Mouse (Mus musculus): ENCODE measurements around the gene Tsen54. TPM values are rescaled to one million over a fixed set of nuclear protein-coding genes. Genes with fewer than 3 reads are reported as not detected.

Gene Tsen54
- total and polyA plus RNA-seq, 2 experiments from 2014 or later: 16.8 to 23.5 TPM

- Histone ChIP-seq H3K9me3 (ENCODE audit: low read length) (no peaks in the 10 kb centered on the region), H3K4me2 (ENCODE audit: low read depth) (no peak overlapping the region), H3K4me1 (ENCODE audit: insufficient read depth) (peaks cover 7% of the 10 kb centered on the region), H3K36me3 (ENCODE audit: insufficient read depth) (peaks cover 36% of the 10 kb centered on the region), H3K27ac (ENCODE audit: low read depth, low read length) (no peak overlapping the region), H3K4me3 (ENCODE audit: low read depth, low read length) (no peak overlapping the region), H3K9ac (no peak overlapping the region), H3K27me3 (ENCODE audit: insufficient read depth, low read length) (peaks cover 10% of the 10 kb centered on the region; the same call in 1 of the 2 replicates)
- ATAC-seq (no peak), DNase-seq (no peak)
- 89% methylated on average over 16 of the region's 16 CpGs for WGBS
- TF ChIP-seq CTCF (IDR thresholded peaks at IDR 0.05; ENCODE audit: low read depth): no peak
Observed at GRCm38 (mm10) chr11:115819915-115820623, 5.5 kb downstream of the Tsen54 start.

GRCm38 (mm10) chr11:115821001-115821400, 6.5 kb downstream of the Tsen54 start:
- no peak for TF ChIP-seq CTCF (IDR thresholded peaks at IDR 0.05; ENCODE audit: low read depth)
- no peak overlapping the region for H3K4me2 ChIP-seq (ENCODE audit: low read depth)
- H3K36me3 ChIP-seq (ENCODE audit: insufficient read depth): peaks cover 36% of the 10 kb centered on the region
- peaks cover 10% of the 10 kb centered on the region; the same call in 1 of the 2 replicates for H3K27me3 ChIP-seq (ENCODE audit: insufficient read depth, low read length)
- peaks cover 1% of the 10 kb centered on the region; the same call in 1 of the 2 replicates for H3K4me1 ChIP-seq (ENCODE audit: insufficient read depth)
- no peak overlapping the region for H3K9ac ChIP-seq
- 79% methylated on average over 4 of the region's 4 CpGs for WGBS
- DNase-seq: no peak
- no peak overlapping the region for H3K27ac ChIP-seq (ENCODE audit: low read depth, low read length)
- ATAC-seq: no peak
- no peak overlapping the region for H3K4me3 ChIP-seq (ENCODE audit: low read depth, low read length)
- no peaks in the 10 kb centered on the region for H3K9me3 ChIP-seq (ENCODE audit: low read length)

GRCm38 (mm10) chr11:115823774-115824740, 9.5 kb downstream of the Tsen54 start, which contains the start of gene Llgl2:
Llgl2 (plus strand) TSS chr11:115824049.
- no peaks in the 10 kb centered on the region for H3K4me1 ChIP-seq (ENCODE audit: insufficient read depth)
- H3K4me2 ChIP-seq (ENCODE audit: low read depth): peak within 1 kb of the TSS; percentile 81
- H3K27ac ChIP-seq (ENCODE audit: low read depth, low read length): no peak within 1 kb of the TSS
- H3K36me3 ChIP-seq (ENCODE audit: insufficient read depth): peaks cover 25% of the 10 kb centered on the region
- TF ChIP-seq CTCF (IDR thresholded peaks at IDR 0.05; ENCODE audit: low read depth): peak; percentile 24
- H3K27me3 ChIP-seq (ENCODE audit: insufficient read depth, low read length): peaks cover 10% of the 10 kb centered on the region
- peak within 1 kb of the TSS; percentile 51 for H3K4me3 ChIP-seq (ENCODE audit: low read depth, low read length)
- peak within 1 kb of the TSS; percentile 26 for H3K9ac ChIP-seq
- H3K9me3 ChIP-seq (ENCODE audit: low read length): no peaks in the 10 kb centered on the region
- DNase-seq (peak; percentile 63), ATAC-seq (peak; percentile 78)
- 3% methylated on average over 86 of the region's 87 CpGs for WGBS

GRCm38 (mm10) chr11:115824813-115825212, 10.3 kb downstream of the Tsen54 start:
- 14% methylated on average over 11 of the region's 11 CpGs for WGBS
- peaks cover 10% of the 10 kb centered on the region for H3K27me3 ChIP-seq (ENCODE audit: insufficient read depth, low read length)
- DNase-seq (no peak), ATAC-seq (no peak)
- no peaks in the 10 kb centered on the region for H3K4me1 ChIP-seq (ENCODE audit: insufficient read depth)
- no peak for TF ChIP-seq CTCF (IDR thresholded peaks at IDR 0.05; ENCODE audit: low read depth)
- peaks cover 24% of the 10 kb centered on the region for H3K36me3 ChIP-seq (ENCODE audit: insufficient read depth)
- H3K27ac ChIP-seq (ENCODE audit: low read depth, low read length): no peak overlapping the region
- H3K9ac ChIP-seq: no peak overlapping the region
- H3K4me2 ChIP-seq (ENCODE audit: low read depth): no peak overlapping the region; the same call in 1 of the 2 replicates
- H3K4me3 ChIP-seq (ENCODE audit: low read depth, low read length): peak overlapping the region; percentile 51; the same call in 1 of the 2 replicates
- H3K9me3 ChIP-seq (ENCODE audit: low read length): no peaks in the 10 kb centered on the region

- H3K27ac ChIP-seq (ENCODE audit: low read depth, low read length): no peak overlapping the region
- H3K36me3 ChIP-seq (ENCODE audit: insufficient read depth): peaks cover 8% of the 10 kb centered on the region
- WGBS: 50% methylated on average over 5 of the region's 5 CpGs
- H3K4me3 ChIP-seq (ENCODE audit: low read depth, low read length): no peak overlapping the region
- DNase-seq (no peak), ATAC-seq (no peak)
- H3K9ac ChIP-seq: no peak overlapping the region
- peaks cover 17% of the 10 kb centered on the region for H3K27me3 ChIP-seq (ENCODE audit: insufficient read depth, low read length)
- no peaks in the 10 kb centered on the region for H3K9me3 ChIP-seq (ENCODE audit: low read length)
- TF ChIP-seq CTCF (IDR thresholded peaks at IDR 0.05; ENCODE audit: low read depth): no peak
- H3K4me2 ChIP-seq (ENCODE audit: low read depth): no peak overlapping the region
- no peaks in the 10 kb centered on the region for H3K4me1 ChIP-seq (ENCODE audit: insufficient read depth)
Observed at GRCm38 (mm10) chr11:115826487-115826886, 12.0 kb downstream of the Tsen54 start.

GRCm38 (mm10) chr11:115827624-115828023, 13.1 kb downstream of the Tsen54 start:
- Histone ChIP-seq H3K36me3 (ENCODE audit: insufficient read depth) (peaks cover 1% of the 10 kb centered on the region), H3K9ac (no peak overlapping the region), H3K9me3 (ENCODE audit: low read length) (no peaks in the 10 kb centered on the region), H3K4me3 (ENCODE audit: low read depth, low read length) (no peak overlapping the region), H3K27ac (ENCODE audit: low read depth, low read length) (no peak overlapping the region), H3K4me1 (ENCODE audit: insufficient read depth) (no peaks in the 10 kb centered on the region), H3K4me2 (ENCODE audit: low read depth) (no peak overlapping the region), H3K27me3 (ENCODE audit: insufficient read depth, low read length) (peaks cover 17% of the 10 kb centered on the region)
- TF ChIP-seq CTCF (IDR thresholded peaks at IDR 0.05; ENCODE audit: low read depth): no peak
- DNase-seq (no peak), ATAC-seq (no peak)
- WGBS: 84% methylated on average over 6 of the region's 6 CpGs

Measured in forebrain, postnatal 0 days (tissue).